Mouse (Mus musculus): ENCODE data around the gene Lama2.

DNA sequence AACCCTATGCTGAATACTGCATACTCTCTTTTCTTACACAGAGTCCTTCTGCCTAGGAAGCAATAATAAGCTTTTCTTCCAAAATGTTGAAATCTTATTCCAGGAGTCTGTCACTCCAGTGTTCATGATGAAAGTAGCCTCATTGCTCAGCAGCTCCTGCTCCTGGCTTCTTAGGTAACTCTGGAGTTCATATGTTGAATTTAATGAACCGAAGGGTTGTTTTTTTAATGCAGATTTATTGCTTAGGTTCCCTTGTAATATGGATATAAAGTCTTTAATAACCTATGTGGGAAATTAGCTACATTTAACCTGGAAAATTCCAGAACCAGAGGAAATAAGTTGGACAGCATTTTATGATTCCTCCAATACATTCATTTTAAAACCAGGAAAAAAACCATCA, 636.0 kb downstream of the Lama2 start:
- TF ChIP-seq EP300 (IDR thresholded peaks at IDR 0.05): no peak
- no peak for TF ChIP-seq CTCF (IDR thresholded peaks at IDR 0.05)

All from lung, postnatal 0 days (tissue).